16 mouse cellular contexts compared by ENCODE assay signal in genomic region chr3:57425089-57425730, GRCm38 (mm10). TPM values are rescaled to one million over a fixed set of nuclear protein-coding genes. Genes with fewer than 3 reads are reported as not detected.
A peak's percentile ranks its signal among the peaks of the same experiment; 100 is the strongest.
DNase-seq lines count a peak whose midpoint lies in the region; ATAC-seq lines count a peak whose summit lies in the region.
"Had no signal": no experiment of that assay in that cellular context is flagged by ENCODE, and none has a peak within 500 bp of the region (broad histone marks: within the 10 kb centered on the region; RNA-seq: fewer than 3 reads in every experiment).

Tm4sf4 (plus strand) TSS chr3:57425314.

- H3K27ac ChIP-seq in hindbrain, embryonic 16.5 days (ENCODE audit: low read depth, low read length): no peak within 1 kb of the TSS
- H3K27ac ChIP-seq in hindbrain, embryonic 13.5 days: no peak within 1 kb of the TSS
- H3K27ac ChIP-seq in intestine, embryonic 15.5 days: peak within 1 kb of the TSS; percentile 67
- H3K27ac ChIP-seq in neural tube, embryonic 14.5 days (ENCODE audit: low read depth, low read length): no peak within 1 kb of the TSS
- no peak within 1 kb of the TSS for H3K27ac ChIP-seq in forebrain, embryonic 12.5 days
- H3K27ac ChIP-seq: gastrocnemius, adult 2 months; hindbrain, embryonic 14.5 days; limb, embryonic 10.5 days had no signal

- DNase-seq in liver: peak; percentile 4
- DNase-seq in ovary, postnatal 10 days (ENCODE audit: low spot score): no peak
- DNase-seq: cerebellum, adult 9-11 months; embryo, embryonic 11 days; forebrain, postnatal 0 days; gastrocnemius, adult 2 months; heart, adult 18-20 months; right cerebral cortex, adult 18-20 months had no signal

- no peak within 1 kb of the TSS for H3K4me2 ChIP-seq in hindbrain, embryonic 16.5 days (ENCODE audit: low read length)
- no peak within 1 kb of the TSS for H3K4me2 ChIP-seq in hindbrain, embryonic 13.5 days
- peak within 1 kb of the TSS; percentile 48 for H3K4me2 ChIP-seq in intestine, embryonic 15.5 days (replicated peaks)
- no peak within 1 kb of the TSS for H3K4me2 ChIP-seq in neural tube, embryonic 14.5 days (ENCODE audit: low read depth, low read length)
- H3K4me2 ChIP-seq in forebrain, embryonic 12.5 days: no peak within 1 kb of the TSS
- H3K4me2 ChIP-seq: hindbrain, embryonic 14.5 days had no signal

- H3K9ac ChIP-seq in hindbrain, embryonic 16.5 days (ENCODE audit: low read depth, low read length): no peak within 1 kb of the TSS
- no peak within 1 kb of the TSS for H3K9ac ChIP-seq in hindbrain, embryonic 13.5 days
- H3K9ac ChIP-seq in intestine, embryonic 15.5 days: no peak within 1 kb of the TSS
- no peak within 1 kb of the TSS for H3K9ac ChIP-seq in neural tube, embryonic 14.5 days (replicated peaks; ENCODE audit: low read depth, low read length)
- no peak within 1 kb of the TSS for H3K9ac ChIP-seq in forebrain, embryonic 12.5 days
- H3K9ac ChIP-seq: forebrain, postnatal 0 days; hindbrain, embryonic 14.5 days had no signal

- ATAC-seq in hindbrain, embryonic 16.5 days: 0 out of 2 replicates have a peak, but pooled peaks have one; percentile 27
- no peak for ATAC-seq in hindbrain, embryonic 13.5 days (ENCODE audit: low FRiP score)
- peak; percentile 87 for ATAC-seq in intestine, embryonic 15.5 days
- ATAC-seq in neural tube, embryonic 14.5 days (ENCODE audit: low read depth): peak; percentile 71; the same call in 1 of the 2 replicates
- no peak for ATAC-seq in forebrain, embryonic 12.5 days (ENCODE audit: low FRiP score)
- ATAC-seq: forebrain, postnatal 0 days had no signal

- no peaks in the 10 kb centered on the region for H3K36me3 ChIP-seq in hindbrain, embryonic 16.5 days (ENCODE audit: control insufficient read depth, insufficient read depth, low read length)
- H3K36me3 ChIP-seq in hindbrain, embryonic 13.5 days: no peaks in the 10 kb centered on the region
- H3K36me3 ChIP-seq in intestine, embryonic 15.5 days: no peaks in the 10 kb centered on the region
- no peaks in the 10 kb centered on the region for H3K36me3 ChIP-seq in neural tube, embryonic 14.5 days (ENCODE audit: control insufficient read depth, insufficient read depth, low read length)
- no peaks in the 10 kb centered on the region for H3K36me3 ChIP-seq in forebrain, embryonic 12.5 days (replicated peaks)
- H3K36me3 ChIP-seq: limb, embryonic 10.5 days had no signal

- H3K4me1 ChIP-seq in hindbrain, embryonic 16.5 days (ENCODE audit: control insufficient read depth, insufficient read depth, low read depth, low read length): no peaks in the 10 kb centered on the region
- H3K4me1 ChIP-seq in hindbrain, embryonic 13.5 days (replicated peaks): peaks cover 6% of the 10 kb centered on the region; the same call in 1 of the 2 replicates
- no peaks in the 10 kb centered on the region; the same call in 1 of the 2 replicates for H3K4me1 ChIP-seq in intestine, embryonic 15.5 days (replicated peaks)
- no peaks in the 10 kb centered on the region for H3K4me1 ChIP-seq in neural tube, embryonic 14.5 days (ENCODE audit: control insufficient read depth, insufficient read depth, low read length)
- no peaks in the 10 kb centered on the region for H3K4me1 ChIP-seq in forebrain, embryonic 12.5 days
- H3K4me1 ChIP-seq: megakaryocyte, embryonic 14.5 days had no signal

- no peaks in the 10 kb centered on the region for H3K27me3 ChIP-seq in hindbrain, embryonic 16.5 days (replicated peaks; ENCODE audit: control insufficient read depth, insufficient read depth, low read length)
- no peaks in the 10 kb centered on the region for H3K27me3 ChIP-seq in hindbrain, embryonic 13.5 days
- no peaks in the 10 kb centered on the region for H3K27me3 ChIP-seq in intestine, embryonic 15.5 days (replicated peaks)
- H3K27me3 ChIP-seq in neural tube, embryonic 14.5 days (ENCODE audit: control insufficient read depth, insufficient read depth, low read length): no peaks in the 10 kb centered on the region
- H3K27me3 ChIP-seq in forebrain, embryonic 12.5 days: no peaks in the 10 kb centered on the region
- H3K27me3 ChIP-seq: megakaryocyte, embryonic 14.5 days had no signal

- WGBS in hindbrain, embryonic 16.5 days: 51% methylated on average over 10 of the region's 10 CpGs
- WGBS in hindbrain, embryonic 13.5 days: 60% methylated on average over 10 of the region's 10 CpGs
- WGBS in intestine, embryonic 15.5 days: 46% methylated on average over 10 of the region's 10 CpGs
- 30% methylated on average over 10 of the region's 10 CpGs for WGBS in neural tube, embryonic 14.5 days
- 86% methylated on average over 10 of the region's 10 CpGs for WGBS in forebrain, embryonic 12.5 days

- no peaks in the 10 kb centered on the region for H3K9me3 ChIP-seq in hindbrain, embryonic 16.5 days (ENCODE audit: control insufficient read depth, low read length)
- no peaks in the 10 kb centered on the region for H3K9me3 ChIP-seq in hindbrain, embryonic 13.5 days
- H3K9me3 ChIP-seq in intestine, embryonic 15.5 days: no peaks in the 10 kb centered on the region
- no peaks in the 10 kb centered on the region for H3K9me3 ChIP-seq in neural tube, embryonic 14.5 days (ENCODE audit: control insufficient read depth, low read length)
- H3K9me3 ChIP-seq in forebrain, embryonic 12.5 days: no peaks in the 10 kb centered on the region
- H3K9me3 ChIP-seq: limb, embryonic 10.5 days had no signal

- H3K4me3 ChIP-seq in hindbrain, embryonic 16.5 days (ENCODE audit: low read length): no peak within 1 kb of the TSS
- no peak within 1 kb of the TSS for H3K4me3 ChIP-seq in hindbrain, embryonic 13.5 days
- H3K4me3 ChIP-seq in intestine, embryonic 15.5 days (replicated peaks): 0 out of 2 replicates have a peak within 1 kb of the TSS, but pooled peaks have one; percentile 14
- H3K4me3 ChIP-seq in neural tube, embryonic 14.5 days (ENCODE audit: low read depth, low read length): no peak within 1 kb of the TSS
- no peak within 1 kb of the TSS for H3K4me3 ChIP-seq in forebrain, embryonic 12.5 days (replicated peaks)
- H3K4me3 ChIP-seq: gastrocnemius, adult 2 months; limb, embryonic 10.5 days; megakaryocyte, embryonic 14.5 days had no signal

RNA-seq across cellular contexts. Expression of gene Tm4sf4, which starts in this region (rescaled TPM):
- polyA plus RNA-seq in hindbrain, embryonic 16.5 days (2015; fragmentation: Nextera tagmentation; extraction: Ambion mirVana): 0.14 and 0.24 TPM in 2 replicates
- polyA plus RNA-seq in hindbrain, embryonic 13.5 days (2015; fragmentation: Nextera tagmentation; extraction: Ambion mirVana): 0.17 and 0.32 TPM in 2 replicates
- 44.0 and 44.9 TPM in 2 replicates for polyA plus RNA-seq in intestine, embryonic 15.5 days (2015; fragmentation: Nextera tagmentation; extraction: Ambion mirVana)
- 1.5 and 1.6 TPM in 2 replicates for polyA plus RNA-seq in neural tube, embryonic 14.5 days (2014; fragmentation: Nextera tagmentation; extraction: Ambion mirVana)
- not detected in 2 replicates for polyA plus RNA-seq in forebrain, embryonic 12.5 days (2016; fragmentation: Nextera tagmentation; extraction: Ambion mirVana)
- polyA plus RNA-seq: forebrain, postnatal 0 days; limb, embryonic 10.5 days had no signal

Comparison
In these comparisons a context has a peak if more than half of its experiments do, and no peak if none do; other contexts are left out.
1. RNA of gene Tm4sf4 (polyA plus RNA-seq): 44.0 to 44.9 TPM in intestine, embryonic 15.5 days; 1.5 to 1.6 TPM in neural tube, embryonic 14.5 days, 0.17 to 0.32 TPM in hindbrain, embryonic 13.5 days, 0.14 to 0.24 TPM in hindbrain, embryonic 16.5 days and not detected in forebrain, embryonic 12.5 days; every median in the first group is over 10 times any median in the second.
2. Peak in ATAC-seq in hindbrain, embryonic 16.5 days; RNA of the gene not detected or under 1 TPM.
3. ATAC-seq: peak in intestine, embryonic 15.5 days (single experiment) and neural tube, embryonic 14.5 days (single experiment); none in hindbrain, embryonic 13.5 days (single experiment) and forebrain, embryonic 12.5 days (single experiment).